Mouse (Mus musculus): Measurements from ENCODE around the gene Ifne.
A peak's percentile ranks its signal among the peaks of the same experiment; 100 is the strongest.

The Ifne gene

GRCm38 (mm10) chr4:88880101-88880500 lies at the start of gene Ifne:
Gene Ifne, minus strand, starts transcription at chr4:88880201.
- DNase-seq: no peak

- no peak for DNase-seq
Observed at GRCm38 (mm10) chr4:88928341-88929102, 48.5 kb upstream of the Ifne start.

GRCm38 (mm10) chr4:88927850-88928249 lies 47.8 kb upstream of the Ifne start:
- DNase-seq: no peak

GRCm38 (mm10) chr4:88926637-88927036 lies 46.6 kb upstream of the Ifne start:
- no peak for DNase-seq

GRCm38 (mm10) chr4:88926082-88926481 lies 46.1 kb upstream of the Ifne start:
- DNase-seq: no peak

GRCm38 (mm10) chr4:88925456-88925855 lies 45.5 kb upstream of the Ifne start:
- no peak for DNase-seq

GRCm38 (mm10) chr4:88921280-88921679 lies 41.3 kb upstream of the Ifne start:
- no peak for DNase-seq

- no peak for DNase-seq
Observed at GRCm38 (mm10) chr4:88917770-88918460, 37.9 kb upstream of the Ifne start.

- no peak for DNase-seq
Observed at GRCm38 (mm10) chr4:88916306-88916705, 36.3 kb upstream of the Ifne start.

- no peak for DNase-seq
Observed at GRCm38 (mm10) chr4:88913984-88914383, 34.0 kb upstream of the Ifne start.

- no peak for DNase-seq
Observed at GRCm38 (mm10) chr4:88912882-88913281, 32.9 kb upstream of the Ifne start.

- no peak for DNase-seq
Observed at GRCm38 (mm10) chr4:88912187-88912586, 32.2 kb upstream of the Ifne start.

GRCm38 (mm10) chr4:88909600-88910534 lies 29.9 kb upstream of the Ifne start:
- DNase-seq: no peak

GRCm38 (mm10) chr4:88893201-88893754 lies 13.3 kb upstream of the Ifne start:
- no peak for DNase-seq

GRCm38 (mm10) chr4:88888236-88888635 lies 8.2 kb upstream of the Ifne start:
- DNase-seq: no peak

- DNase-seq: no peak
Observed at GRCm38 (mm10) chr4:88878772-88879171, 1.2 kb downstream of the Ifne start.

- DNase-seq: no peak
Observed at GRCm38 (mm10) chr4:88878246-88878645, 1.8 kb downstream of the Ifne start.

GRCm38 (mm10) chr4:88876520-88876919 lies 3.5 kb downstream of the Ifne start:
- DNase-seq: no peak

GRCm38 (mm10) chr4:88875435-88876095 lies 4.4 kb downstream of the Ifne start:
- DNase-seq: no peak

- DNase-seq: no peak
Observed at GRCm38 (mm10) chr4:88872691-88873090, 7.3 kb downstream of the Ifne start.

GRCm38 (mm10) chr4:88867926-88868911 lies 11.8 kb downstream of the Ifne start:
- DNase-seq: peak; percentile 8
